Mouse (Mus musculus): ENCODE results near the gene Frmd6.

DNA sequence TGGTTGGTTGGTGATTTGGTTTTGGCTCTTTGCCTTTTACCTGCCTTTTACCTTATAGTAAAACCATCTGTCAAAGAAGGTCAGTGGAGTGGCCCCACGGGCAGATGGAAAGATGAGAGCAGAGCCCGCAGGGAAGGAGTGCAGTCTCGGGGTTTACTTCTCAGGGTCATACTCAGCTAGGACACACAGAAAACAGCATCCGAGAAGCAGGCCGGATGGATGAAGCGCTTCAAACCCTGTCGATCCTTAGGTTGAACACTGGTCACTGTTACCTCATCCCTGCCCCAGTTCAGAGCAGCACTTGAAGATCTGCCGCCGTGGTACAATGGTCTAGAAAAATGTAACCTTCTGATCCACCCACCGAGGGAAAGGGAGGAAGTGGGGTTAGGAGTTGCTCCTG is 79.2 kb downstream of the Frmd6 start:
- TF ChIP-seq CTCF (IDR thresholded peaks at IDR 0.05; ENCODE audit: low read depth) (no peak), EP300 (IDR thresholded peaks at IDR 0.05; ENCODE audit: low read depth) (no peak)
